Mouse (Mus musculus) liver, adult 2 months (tissue): ENCODE data around the gene Cul5.

Source experiments
- CTCF ChIP-seq: fragments of 200-500 bp; IDR thresholded peaks from 2 replicates; pipeline ENCODE4 v1.5.1; 2011; ENCODE audit warnings: low read depth, low read length, control low read depth
- POLR2A ChIP-seq: fragments of 200-500 bp; IDR thresholded peaks from 2 replicates; pipeline ENCODE4 v1.6.1; 2011; ENCODE audit warnings: low read length, control low read depth; ENCODE audit not compliant: insufficient read depth; ENCODE audit errors: extremely low read depth

DNA sequence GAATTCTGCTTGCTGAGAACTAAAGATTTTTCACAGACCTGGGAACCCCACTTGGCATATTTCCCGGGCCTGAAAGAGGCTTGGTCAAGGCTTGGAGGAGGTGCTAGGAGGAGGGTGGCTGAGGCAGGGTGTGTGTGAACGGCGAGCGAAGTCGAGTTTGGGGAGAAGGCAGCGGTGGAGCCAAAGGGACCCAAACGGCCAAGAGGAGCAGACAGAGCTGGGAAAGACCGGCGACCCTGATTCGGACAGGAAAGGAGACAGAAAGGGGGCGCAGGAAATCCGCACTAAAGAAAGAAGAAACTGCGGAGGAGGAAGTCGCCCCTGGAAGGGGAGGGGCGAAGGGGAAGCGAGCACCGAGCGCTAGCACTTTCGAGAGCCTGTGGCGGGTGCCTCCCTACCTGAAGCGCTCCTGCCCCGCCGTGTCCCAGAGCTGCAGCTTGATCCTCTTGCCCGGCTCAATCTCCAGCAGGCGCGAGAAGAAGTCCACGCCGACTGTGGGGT is 35.7 kb upstream of the Cul5 start:
- TF ChIP-seq CTCF (no peak), POLR2A (no peak)
